Mouse (Mus musculus) hindlimb bud, embryonic 11.5 days (tissue): ENCODE results near the gene Galnt10.

ENCODE experiments used
- DNase-seq: peaks from one replicate; pipeline ENCODE4 v3.0.0-alpha.2; 2012; ENCODE audit warnings: low read depth, low spot score; ENCODE audit errors: extremely low spot score

The Galnt10 gene

DNA sequence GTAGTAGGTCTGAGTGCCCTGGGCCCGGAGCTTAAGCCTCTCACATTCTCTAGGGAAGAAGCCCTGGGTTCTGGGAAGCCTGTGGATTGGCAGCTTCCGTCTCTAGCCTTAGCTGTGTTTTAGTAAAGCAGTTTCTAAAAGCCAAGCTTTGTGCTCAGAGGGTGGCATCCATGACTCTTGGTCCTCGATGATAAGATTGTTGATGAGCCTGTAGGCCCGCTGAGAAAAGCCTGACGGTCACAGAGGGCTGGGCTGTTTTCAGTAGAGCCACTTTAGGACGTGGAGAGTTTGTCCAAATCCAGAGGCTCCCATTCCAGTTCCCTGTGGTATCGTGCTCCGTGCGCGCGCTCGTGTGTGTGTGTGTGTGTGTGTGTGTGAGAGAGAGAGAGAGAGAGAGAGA is 41.6 kb downstream of the Galnt10 start:
- no peak for DNase-seq

DNA sequence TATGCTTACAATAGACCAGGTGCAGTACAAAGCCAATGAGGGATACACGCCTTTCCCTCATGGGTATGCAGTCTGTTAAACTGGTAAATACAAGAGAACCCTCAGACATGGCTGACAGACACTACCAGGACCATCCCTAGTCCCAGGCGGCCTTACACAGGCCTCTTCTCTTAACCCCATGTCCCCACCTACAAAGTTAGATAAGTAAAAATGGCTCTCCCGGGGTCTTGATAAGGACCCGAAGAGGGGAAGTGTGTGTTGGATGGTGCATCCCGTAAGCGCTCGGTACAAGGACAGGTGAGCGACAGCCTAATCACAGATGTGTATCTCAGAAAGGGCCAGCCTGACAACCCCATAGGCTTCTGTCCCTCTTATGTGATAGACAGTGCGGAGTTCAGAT is 42.0 kb downstream of the Galnt10 start:
- DNase-seq = no peak

DNA sequence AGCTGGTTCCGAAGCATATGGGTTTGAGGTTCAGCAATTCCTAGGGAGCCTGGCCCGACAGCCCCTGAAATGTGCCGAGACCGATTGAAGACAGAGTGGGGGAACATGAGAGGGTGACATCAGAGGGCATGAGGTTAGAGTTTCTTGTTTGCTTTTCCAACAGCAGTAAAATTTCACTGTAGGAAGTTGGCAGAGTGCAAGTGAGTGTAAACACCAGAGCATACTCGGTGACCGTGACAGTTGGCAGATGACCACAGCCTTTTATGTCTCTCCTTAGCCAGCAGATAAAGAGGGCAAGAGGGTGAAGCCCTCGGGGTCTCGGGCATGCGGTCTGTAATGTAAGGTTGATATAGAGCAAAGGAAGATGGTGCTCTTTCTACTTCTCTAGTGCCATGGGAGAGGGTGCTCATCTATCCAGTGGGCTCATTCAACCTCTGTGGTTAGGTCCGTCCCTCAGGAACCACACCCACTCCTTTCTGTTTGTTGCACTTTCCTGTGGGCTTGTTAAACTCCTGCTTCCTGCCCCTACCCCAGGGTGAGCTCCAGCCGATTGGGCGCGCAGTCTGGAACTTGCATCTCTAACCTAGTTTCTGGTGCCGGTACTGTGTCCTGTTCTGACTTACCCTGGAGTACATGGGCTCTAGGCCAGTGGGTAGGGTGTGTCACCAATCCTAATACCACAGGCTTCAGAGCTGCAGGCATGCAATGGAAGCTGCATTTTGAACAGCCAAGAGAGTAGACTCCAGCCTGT is 43.1 kb downstream of the Galnt10 start:
- no peak for DNase-seq

DNA sequence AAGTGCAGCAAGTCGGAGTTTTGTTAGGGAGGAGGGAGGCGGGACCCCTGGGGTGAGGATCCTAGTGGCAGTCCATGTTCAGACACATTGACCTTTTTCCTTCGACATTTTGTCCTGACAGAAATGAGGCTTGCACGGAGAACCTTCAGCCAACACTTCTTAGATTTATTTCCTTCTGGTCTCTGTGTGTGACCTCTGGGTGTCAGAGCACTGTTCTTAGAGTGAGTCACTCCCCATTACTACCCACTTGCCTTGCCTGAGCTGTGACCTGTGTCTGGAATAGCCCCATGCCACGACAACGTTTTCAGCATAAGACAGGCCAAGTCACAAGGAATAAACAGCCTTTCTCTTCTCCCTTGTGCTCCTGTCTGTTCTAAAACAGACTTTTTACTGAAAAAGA is 44.6 kb downstream of the Galnt10 start:
- DNase-seq = no peak

DNA sequence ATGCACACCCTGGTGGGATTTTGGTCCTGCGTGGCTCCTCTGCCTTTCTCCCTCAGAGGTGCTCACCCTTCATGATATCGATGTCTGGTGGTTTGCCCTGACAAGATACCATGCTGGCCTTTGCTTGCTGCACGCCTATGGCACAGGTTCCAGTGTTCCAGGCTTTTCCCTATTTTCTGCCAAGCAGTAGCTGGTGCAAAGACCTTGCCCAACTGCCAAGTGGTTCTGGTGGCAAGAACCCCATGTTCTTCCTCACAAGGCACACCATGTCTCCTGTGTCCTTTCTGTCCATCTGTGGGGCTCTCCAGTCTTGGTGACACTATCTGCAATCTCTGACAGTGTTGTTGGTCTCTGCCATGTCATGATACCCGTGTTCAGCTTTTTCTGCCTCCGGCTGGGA is 45.6 kb downstream of the Galnt10 start:
- no peak for DNase-seq

DNA sequence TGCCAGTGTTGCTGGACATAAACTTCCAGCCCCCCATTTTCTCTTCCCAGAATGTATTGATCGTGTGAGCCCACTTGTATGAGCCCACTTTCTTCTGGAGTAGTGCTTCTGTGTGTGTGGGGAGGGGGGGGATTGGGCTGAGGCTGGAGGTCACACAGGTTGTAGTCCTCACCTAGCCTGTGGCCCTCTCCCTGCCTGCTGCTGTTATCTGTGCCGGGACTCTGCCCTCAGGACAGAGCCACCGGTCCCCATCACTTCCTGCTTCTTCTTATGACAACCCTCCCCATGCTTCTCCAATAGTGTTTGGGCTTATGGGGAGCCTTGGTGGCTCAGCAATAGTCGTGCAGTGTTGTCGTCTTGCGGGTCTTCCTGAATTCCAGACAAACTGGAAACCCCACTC is 46.7 kb downstream of the Galnt10 start:
- no peak for DNase-seq

DNA sequence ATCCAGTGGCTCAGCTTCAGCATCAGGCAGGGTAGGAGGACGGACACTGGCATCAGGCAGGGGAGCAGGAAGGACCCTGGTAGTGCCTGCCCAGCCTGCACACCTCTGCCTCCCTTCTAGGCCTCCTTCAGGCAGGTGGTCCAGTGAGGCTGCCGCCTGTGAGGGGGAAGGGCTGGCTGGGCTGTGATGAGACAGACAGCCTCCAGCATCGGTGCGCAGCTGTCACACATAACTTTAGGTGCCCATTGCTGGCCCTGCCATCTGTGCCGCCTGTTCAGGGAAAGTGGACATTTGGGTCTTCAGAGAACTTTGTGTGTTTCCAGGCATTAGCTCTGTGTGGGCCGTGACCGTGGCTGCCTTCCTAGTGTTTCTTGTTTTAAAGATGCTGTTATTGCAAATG is 47.5 kb downstream of the Galnt10 start:
- DNase-seq = no peak

DNA sequence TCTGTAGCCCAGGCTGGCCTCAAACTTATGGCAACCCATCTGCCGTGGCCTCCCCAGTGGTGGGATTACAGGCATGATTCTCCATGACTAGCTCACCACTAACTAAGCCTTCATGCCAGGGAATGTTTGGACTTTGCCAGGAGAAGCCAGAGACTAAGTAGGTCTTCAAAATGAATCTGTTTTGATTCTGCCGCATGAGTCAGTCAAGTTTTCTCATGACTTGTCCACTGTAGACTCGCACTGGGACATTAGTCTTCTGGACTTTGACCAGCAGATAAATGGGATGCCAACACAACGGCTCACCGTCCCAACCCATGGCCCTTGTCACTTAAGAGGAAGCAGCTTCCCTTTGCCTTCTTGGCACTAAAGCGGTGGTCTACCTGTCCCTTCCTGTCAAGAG is 49.2 kb downstream of the Galnt10 start:
- no peak for DNase-seq

DNA sequence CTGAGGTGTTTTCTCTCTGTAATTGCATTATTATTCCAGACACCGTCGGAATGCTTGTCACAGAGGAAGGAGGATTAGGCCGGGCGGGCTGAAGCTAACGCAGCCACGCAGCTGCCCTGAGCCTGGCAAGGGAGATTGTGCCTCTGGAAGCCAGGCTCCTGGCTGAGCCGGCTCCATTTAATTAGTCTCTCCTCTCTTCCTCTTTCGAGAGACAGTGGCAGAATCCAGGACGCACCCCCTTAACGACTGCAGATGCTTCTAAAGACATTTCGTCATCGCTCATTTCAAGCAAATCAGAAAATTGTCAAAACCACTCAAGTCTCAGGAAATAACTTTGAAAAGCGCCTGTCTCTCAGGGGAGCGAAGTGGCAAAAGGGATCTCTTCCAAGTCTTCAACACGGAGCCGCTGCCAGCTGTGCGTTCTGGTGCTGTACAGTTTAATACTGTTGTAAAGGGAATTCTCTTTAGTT is 51.0 kb downstream of the Galnt10 start:
- no peak for DNase-seq

DNA sequence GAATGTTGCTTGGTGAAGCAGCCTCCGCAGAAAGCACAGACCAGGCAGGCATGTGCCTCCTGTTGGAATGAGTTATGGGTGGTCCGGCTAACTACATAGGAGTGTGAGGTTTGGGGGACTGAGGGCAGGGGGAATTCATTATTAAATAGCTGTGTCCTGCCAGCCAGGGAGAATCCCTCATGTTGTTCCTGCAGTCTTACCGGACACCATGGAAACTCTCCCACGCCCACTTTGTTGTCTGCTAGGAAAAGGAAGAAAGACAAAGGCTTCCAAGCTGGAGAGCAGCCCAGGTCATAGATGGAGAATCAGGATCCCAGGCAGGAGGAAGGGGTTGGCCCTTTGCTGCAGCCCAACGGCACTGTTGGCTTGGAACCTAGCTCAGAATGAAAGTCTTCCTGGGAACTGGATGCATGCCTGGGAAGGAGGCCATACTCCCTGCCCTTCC is 51.6 kb downstream of the Galnt10 start:
- DNase-seq = no peak

DNA sequence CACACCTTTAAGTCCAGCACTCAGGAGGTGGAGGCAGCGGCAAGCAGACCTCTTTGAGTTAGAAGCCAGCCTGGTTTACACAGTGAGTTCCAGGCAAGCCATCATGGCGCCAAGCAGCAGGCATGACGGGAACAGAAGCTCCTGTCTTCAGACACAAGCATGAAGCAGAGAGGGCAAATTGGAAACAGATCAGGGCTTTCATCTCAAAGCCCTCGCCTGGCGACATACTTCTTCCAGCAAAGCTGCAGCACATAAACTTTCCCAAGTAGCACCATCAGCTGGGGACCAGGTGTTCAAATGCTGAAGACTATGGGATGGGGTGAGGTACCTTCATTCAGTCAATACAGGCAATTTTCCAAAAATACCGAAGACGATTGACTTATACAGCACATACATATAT is 54.9 kb downstream of the Galnt10 start:
- no peak for DNase-seq

DNA sequence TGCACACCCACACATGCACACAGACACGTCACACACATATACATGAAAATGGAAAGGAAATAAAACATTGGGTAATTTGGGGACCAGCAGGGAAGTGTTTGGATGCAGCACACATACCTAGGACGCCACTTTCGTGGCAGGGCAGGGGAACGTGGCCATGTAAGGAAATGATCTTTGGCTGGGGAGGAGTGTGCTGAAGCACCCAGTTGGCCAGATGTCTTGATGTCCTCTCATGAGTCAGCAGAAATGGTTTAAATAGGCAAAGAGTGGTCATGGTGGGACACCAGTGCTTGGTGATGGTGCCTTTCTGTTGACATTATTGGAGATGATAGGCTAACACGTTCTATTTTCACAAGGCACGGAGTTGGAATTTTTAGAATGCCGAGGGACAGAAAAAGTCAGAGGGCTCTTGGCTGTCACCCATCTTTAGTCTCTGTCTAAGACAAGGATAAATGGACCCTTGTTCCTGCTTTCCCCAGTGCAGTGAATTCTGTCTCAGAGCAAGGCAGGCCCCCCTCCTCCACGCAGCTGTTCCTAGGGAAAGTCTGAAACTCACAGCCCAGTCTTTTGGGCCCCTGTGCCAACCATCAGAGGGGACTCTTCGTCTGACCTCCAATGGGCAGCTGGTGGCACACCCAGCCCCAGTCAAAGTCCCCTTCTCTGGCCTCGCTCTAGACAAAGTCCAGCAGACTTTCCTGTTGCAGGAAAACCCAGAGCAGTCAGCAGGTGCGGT is 56.1 kb downstream of the Galnt10 start:
- DNase-seq = no peak

DNA sequence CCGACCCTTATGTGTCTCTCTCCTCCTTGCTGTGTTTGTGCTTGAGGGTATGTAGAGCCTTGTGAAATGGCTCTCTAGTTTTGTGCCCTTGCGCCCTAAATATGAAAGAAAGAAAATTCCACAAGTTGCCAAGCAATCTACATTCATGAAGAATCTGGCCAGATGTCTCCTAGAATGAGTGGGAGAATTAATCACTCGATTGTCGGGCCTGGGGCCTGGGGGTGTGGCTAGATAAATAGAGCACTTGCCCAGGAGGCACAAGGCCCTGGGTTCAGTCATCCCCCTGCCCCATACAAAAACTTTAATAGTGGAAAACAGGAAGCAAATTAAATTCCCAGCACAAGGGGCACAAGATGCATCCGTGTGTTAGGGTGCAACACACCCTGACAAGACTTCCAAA is 56.7 kb downstream of the Galnt10 start:
- no peak for DNase-seq

DNA sequence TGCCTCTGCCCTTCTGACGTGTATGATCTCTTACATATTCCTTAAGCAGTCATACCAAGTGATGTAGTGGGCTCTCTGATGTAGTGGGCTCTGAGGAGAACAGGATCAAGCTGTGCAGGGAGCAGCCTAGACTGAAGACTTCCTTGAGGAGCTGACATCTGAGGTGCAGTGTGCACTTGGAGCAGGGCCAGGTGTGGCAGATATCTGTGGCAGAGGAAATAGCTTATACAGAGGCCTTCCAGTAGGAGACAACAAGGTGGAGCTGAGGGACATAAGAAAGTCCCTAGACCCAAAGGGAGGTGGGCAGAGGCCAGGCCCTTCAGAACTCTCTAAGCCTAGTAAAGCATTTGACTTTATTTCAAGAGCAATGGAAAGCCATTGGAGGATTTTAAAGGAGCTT is 61.4 kb downstream of the Galnt10 start:
- no peak for DNase-seq

DNA sequence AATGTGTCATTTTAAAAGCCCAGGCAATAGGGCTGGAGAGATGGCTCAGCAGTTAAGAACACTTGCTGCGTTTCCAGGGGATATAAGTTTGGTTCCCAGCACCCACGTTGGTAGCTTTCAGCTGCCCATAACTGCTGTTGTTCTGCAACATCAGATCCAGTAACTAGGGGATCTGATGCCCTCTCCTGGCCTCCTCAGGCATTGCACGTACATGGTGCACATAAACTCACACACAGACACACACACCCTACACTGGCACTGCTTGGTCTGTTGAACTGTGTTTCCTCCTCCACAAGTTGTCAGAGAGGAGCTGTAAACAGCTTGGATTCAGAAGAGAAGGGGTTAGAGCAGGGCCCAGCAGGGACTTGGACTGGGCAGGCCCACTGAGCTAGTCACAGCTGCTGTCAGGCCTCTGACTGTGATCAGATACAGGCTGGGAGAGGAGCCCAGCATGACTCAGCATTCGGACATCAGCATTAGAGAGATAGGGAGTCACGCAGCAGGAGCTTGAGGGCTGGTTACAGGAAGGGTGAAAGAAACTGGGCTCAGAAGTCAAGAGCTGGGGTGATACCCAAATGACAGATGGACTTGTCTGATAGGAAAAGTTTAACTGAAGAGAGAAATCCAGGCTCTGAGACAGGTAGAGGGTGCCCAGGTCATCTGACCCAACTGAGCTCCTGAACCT is 62.0 kb downstream of the Galnt10 start:
- no peak for DNase-seq

DNA sequence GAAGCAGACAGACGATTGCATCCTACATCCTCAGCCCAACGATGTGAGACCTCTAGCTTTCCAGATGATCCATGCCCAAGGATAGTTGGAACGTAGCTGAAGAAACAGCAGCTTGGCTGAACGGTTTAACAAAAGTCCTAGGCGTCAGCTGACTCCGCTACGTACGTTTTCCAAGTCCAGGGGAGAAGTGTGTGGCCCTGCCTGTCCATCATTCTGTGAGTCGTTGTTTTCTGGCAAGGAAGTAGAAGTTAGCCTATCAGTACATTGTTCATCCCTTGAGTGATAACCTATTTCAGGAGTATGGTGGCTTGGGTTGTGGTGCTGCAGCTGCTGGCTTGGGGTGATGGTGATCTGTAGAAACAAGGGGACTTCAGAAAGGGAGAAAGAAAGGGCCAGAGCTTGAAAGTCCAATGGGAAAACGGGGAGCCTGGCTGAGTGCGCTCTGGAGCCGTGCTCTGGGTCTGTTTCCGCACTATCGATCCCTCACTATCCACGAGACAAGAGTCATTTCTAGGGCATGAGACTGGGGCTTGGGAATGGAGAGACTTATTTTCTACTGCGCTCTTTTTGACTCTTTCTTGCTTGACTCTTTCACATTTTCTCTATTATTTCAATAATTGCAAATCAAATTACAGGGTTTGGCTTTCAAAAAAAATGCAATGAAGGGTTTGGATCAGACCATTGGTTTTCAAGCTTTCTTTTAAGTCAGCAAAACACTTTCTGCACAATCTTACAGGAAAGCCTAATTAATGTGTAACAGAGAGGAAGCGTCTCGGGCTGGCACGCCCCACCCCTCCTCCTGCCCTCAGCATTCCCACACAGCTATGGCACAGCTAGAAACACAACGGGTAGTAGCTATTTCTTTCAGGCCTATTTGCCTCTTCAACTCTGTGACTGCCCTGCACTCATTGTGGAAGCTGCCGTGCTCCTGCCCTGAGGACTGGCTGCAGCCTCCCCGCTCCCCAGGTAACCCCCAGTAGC is 63.2 kb downstream of the Galnt10 start:
- DNase-seq = no peak

DNA sequence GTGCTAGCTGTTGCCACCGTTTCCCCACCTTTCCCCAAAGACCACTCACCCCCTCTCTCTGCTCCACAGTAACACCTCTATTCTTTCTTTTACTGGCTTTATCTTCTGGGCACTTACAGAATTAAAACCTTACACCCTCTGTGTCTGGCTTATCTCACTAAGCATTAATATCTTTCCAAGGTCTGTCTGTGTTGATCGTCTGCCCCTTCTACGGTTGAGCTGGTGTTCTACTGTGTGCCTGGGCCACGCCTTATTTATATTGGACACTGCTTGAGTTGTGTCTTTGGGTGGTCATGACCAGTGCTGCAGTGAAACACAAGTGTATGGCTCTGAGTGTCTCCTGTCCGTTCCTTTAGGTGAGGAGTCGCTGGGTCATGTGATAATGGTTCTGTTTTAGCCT is 68.7 kb downstream of the Galnt10 start:
- DNase-seq = no peak

DNA sequence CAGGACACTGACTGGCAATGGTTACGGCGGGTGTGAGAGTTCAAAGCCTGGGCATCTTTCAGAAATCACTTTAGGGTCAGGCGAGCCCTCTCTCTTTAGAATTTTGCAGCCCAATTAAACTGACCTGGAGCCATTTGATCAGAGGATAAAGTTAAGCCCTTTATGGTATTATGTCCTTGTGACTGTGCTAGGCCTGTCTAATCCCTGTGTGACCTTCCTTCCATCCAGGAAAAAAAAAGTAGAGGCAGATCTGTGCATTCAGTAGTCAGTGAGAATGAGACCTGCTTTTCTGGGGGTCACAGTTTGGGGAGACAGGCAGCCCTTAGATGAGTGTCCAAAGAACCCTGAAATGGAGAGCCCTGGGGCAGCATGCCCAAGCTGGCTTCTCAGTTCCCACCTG is 71.5 kb downstream of the Galnt10 start:
- DNase-seq = no peak

DNA sequence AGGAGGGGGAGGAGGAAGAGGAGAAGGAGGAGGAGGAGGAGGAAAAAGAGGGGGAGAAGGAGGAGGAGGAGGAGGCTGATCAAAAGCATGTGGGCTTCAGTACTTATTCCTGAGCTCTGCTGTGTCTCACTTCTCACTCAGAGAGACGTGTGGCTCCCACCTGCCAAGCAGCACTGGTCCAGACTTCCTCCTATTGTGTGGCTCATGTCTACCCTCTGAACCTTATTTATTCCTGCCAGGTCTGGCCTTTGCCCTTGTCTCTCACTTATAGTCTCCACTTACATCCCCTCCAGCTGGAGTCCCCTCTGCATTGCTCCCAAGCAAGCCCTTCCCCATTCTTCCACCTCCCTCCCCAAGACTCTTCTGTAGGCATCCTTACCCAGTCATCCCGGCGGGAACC is 72.2 kb downstream of the Galnt10 start:
- no peak for DNase-seq

DNA sequence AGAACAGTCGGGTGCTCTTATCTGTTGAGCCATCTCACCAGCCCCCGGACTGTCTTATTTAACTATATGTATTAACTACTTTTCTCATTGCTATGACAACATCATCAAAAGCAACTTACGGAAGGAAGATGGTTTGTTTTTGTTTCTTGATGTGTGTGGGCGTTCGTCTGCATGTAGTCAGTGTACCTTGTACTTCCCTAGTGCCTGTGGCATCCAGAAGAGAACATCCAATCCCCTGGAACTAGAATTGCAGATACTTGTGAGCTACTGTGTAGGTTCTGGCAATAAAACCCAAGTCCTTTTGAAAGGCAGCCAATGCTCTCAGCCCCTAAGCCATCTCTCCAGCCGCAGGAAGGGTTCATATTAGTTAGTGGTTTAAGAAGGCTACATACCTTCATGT is 72.8 kb downstream of the Galnt10 start:
- no peak for DNase-seq

DNA sequence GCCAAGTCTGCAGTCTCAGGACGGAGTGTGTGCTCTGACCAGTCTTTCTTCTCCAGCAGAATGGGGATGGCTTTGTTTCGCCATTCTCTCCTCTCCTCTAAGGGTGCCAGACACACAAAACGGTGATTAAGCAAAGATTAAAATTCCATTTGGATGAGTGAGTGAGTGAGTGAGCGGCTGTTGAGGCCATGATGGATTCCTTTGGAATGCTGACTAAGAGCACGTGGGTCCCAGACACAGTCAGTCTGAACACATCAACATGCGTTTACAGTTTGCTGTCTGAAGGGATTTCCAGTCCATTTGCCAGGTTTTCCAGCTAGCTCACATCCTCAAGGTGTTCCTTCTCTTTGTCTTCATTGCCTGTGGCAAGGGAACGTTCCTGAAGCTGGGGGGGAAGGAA is 74.4 kb downstream of the Galnt10 start:
- DNase-seq = no peak
